Mouse (Mus musculus): ENCODE data around the gene Maco1.

- TF ChIP-seq CTCF (IDR thresholded peaks at IDR 0.05; ENCODE audit: borderline replicate concordance, insufficient read depth, low read length): no peak
- TF ChIP-seq POLR2A (IDR thresholded peaks at IDR 0.05; ENCODE audit: low read depth, low read length): no peak
These were observed 57.2 kb downstream of the Maco1 start for GRCm38 (mm10) chr4:134795819-134796485.

Data from embryonic fibroblast, embryonic 13.5 days (primary cell).